Mouse (Mus musculus) ES-E14 (cell line): ENCODE measurements at regions not wholly inside any gene's neighbourhood (a gene's known extent, or its start where the extent isn't known, plus 50 kb on each side); places are given as distances from the start of the nearest gene placed in this dataset.
"Not testable (repeated sequence)": the region's sequence is repeated elsewhere in the genome, so short reads cannot be mapped to it uniquely, and the experiment has no call there.

Source experiments
- CHD2 ChIP-seq: IDR thresholded peaks from 2 replicates; pipeline ENCODE4 v1.6.1; 2014; ENCODE audit warnings: mild to moderate bottlenecking, low read depth, low read length, inconsistent platforms
- HCFC1 ChIP-seq: IDR thresholded peaks from 2 replicates; pipeline ENCODE4 v1.6.1; 2012; ENCODE audit warnings: low read length, inconsistent platforms, borderline replicate concordance; ENCODE audit not compliant: insufficient read depth
- ZC3H11A ChIP-seq: IDR thresholded peaks from 2 replicates; pipeline ENCODE4 v1.6.1; 2012; ENCODE audit warnings: low read depth, mild to moderate bottlenecking, inconsistent platforms, low read length, borderline replicate concordance
- ZNF384 ChIP-seq: IDR thresholded peaks from 2 replicates; pipeline ENCODE4 v1.6.1; 2012; ENCODE audit warnings: low read depth, low read length, inconsistent platforms

DNA sequence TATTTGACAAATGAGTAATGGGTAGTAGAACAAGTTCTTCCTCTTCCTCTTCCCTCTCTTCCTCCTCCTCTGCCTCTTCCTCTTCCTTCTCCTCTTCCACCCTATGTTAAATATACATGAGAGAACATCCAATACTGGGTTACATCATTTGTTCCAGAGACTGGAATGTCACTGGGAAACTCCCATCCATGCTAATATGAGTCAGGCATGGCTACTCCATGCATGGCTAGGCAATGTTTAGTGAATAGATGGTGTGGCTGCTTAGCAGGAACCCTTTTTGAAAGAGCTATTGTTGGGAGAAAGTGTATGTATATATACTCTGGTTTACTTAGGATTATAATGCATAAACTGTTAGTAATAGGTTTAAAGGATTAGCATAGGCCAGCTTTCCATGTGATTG, 554.3 kb upstream of the Sox11 start:
- not testable (repeated sequence) for TF ChIP-seq ZNF384, HCFC1, CHD2, ZC3H11A
